Mouse (Mus musculus) C2C12 (cell line): ENCODE measurements around the gene Ercc6l2.

Source experiments
- CTCF ChIP-seq: IDR thresholded peaks from one replicate; pipeline ENCODE4 v1.5.1; 2011; ENCODE audit not compliant: control insufficient read depth, insufficient read depth, insufficient read length
- MAX ChIP-seq: IDR thresholded peaks from one replicate; pipeline ENCODE4 v1.6.1; 2011; ENCODE audit warnings: mild to moderate bottlenecking, control low read depth

- no peak for TF ChIP-seq CTCF
- TF ChIP-seq MAX: no peak
Measured at GRCm38 (mm10) chr13:63901714-63902597, 86.9 kb downstream of the Ercc6l2 start.
